Mouse (Mus musculus) E14TG2a.4 (cell line): ENCODE measurements around the gene Naip1.
"Not testable (repeated sequence)": the region's sequence is repeated elsewhere in the genome, so short reads cannot be mapped to it uniquely, and the experiment has no call there.

Experiments used
- H3K27me3 ChIP-seq: 2 replicates; pipeline ENCODE4 v1.6.1; 2014; ENCODE audit warnings: low read length, control low read depth; ENCODE audit not compliant: insufficient read depth
- H3K36me3 ChIP-seq: 2 replicates; pipeline ENCODE4 v1.6.1; 2014; ENCODE audit warnings: low read length, control low read depth; ENCODE audit not compliant: insufficient read depth
- H3K4me1 ChIP-seq: replicated peaks from 2 replicates; pipeline ENCODE4 v1.6.1; 2014; ENCODE audit warnings: low read depth, low read length, control low read depth
- H3K4me3 ChIP-seq: replicated peaks from 2 replicates; pipeline ENCODE4 v1.5.1; 2014; ENCODE audit warnings: mild to moderate bottlenecking, low read length
- H3K9me3 ChIP-seq: 2 replicates; pipeline ENCODE4 v1.6.1; 2014; ENCODE audit warnings: low read length, control low read depth
- CTCF ChIP-seq: conservative IDR thresholded peaks from 2 replicates; pipeline ENCODE4 v1.5.1; 2014; ENCODE audit warnings: low read length
- NANOG ChIP-seq: IDR thresholded peaks from 2 replicates; pipeline ENCODE4 v1.6.1; 2014; ENCODE audit warnings: borderline replicate concordance, low read length, mixed read lengths
- POU5F1 ChIP-seq: IDR thresholded peaks from 2 replicates; pipeline ENCODE4 v1.6.1; 2014; ENCODE audit warnings: low read length, borderline replicate concordance

Naip1 gene

DNA sequence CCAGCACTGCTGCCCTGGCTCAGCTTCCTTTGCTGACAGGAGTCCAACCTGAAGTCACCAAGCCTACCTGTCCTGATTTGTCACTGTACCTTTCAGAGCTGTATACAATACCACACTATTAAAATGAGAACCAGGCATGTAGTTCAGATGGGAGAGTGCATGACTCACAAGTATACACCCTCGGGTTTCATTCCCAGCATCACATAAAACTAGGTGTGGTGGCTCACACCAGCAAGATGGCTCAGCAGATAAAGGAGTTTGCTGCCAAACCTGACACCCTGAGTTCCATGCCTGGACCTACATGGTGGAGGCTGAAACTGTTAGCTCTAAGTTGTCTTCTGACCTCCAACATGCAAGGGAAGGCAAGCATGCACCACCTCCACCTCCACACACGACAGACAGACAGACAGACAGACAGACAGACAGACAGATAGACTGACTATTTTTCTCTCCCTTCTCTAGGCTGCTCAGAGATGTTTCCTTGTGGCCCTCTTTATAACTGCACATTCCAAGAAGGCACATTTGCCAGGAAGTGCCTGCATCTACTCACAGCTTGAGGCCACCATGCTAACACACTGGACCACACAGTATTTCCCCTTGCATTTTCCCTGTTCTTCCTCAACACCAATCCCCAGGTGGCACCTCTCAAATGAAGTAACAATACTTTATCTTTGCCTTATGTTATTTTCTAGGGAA, 11.0 kb upstream of the Naip1 start:
- Histone ChIP-seq H3K4me3 (no peak overlapping the region), H3K9me3 (no peaks in the 10 kb centered on the region), H3K36me3 (peaks cover 43% of the 10 kb centered on the region), H3K4me1 (peaks cover 40% of the 10 kb centered on the region), H3K27me3 (no peaks in the 10 kb centered on the region)
- TF ChIP-seq NANOG (no peak), POU5F1 (no peak), CTCF (no peak)

DNA sequence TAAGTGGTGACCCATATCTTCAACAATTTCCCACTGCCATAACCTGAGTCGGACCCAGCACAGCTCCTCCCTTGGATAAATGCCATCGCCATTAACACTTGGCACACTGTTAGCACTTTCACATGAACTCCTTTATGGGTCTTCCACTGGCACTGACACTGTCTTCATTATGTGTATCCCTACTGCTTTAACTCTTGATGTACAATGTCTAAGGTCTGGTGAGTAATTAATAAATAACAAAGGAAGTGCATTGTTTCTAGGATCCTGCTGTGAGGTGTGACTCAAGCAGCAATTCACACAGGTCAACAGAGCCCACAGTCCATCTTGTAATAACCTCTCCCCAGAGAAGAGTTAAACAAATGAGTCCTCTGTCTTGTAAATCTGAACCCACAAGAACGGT, 8.7 kb upstream of the Naip1 start:
- H3K36me3 ChIP-seq: peaks cover 24% of the 10 kb centered on the region
- no peaks in the 10 kb centered on the region for H3K27me3 ChIP-seq
- no peaks in the 10 kb centered on the region for H3K9me3 ChIP-seq
- no peak overlapping the region for H3K4me3 ChIP-seq
- peaks cover 37% of the 10 kb centered on the region for H3K4me1 ChIP-seq
- TF ChIP-seq NANOG (peak; percentile 90), POU5F1 (no peak), CTCF (no peak)

DNA sequence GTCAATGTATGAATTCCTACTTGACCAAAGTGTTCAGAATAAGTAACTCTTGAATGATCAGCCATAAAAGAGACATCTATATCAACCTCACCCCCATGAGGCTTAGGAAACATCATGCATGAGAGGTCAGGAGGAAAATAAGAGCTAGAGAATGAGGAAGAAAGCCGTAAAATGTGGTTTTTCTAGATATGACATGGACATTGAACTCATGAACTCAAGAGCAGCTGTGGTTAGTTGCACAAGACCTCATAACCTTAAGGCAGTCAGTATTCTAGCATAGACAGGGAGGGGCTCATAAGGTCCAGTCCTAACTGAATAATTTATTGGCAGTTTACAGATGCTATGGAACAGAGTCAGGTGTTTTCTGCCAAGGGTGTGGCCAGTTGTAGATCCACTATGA, 3.2 kb downstream of the Naip1 start:
- Histone ChIP-seq H3K36me3 (no peaks in the 10 kb centered on the region), H3K27me3 (no peaks in the 10 kb centered on the region), H3K4me1 (no peaks in the 10 kb centered on the region), H3K4me3 (no peak overlapping the region), H3K9me3 (no peaks in the 10 kb centered on the region)
- TF ChIP-seq CTCF: no peak
- TF ChIP-seq POU5F1: no peak
- no peak for TF ChIP-seq NANOG

DNA sequence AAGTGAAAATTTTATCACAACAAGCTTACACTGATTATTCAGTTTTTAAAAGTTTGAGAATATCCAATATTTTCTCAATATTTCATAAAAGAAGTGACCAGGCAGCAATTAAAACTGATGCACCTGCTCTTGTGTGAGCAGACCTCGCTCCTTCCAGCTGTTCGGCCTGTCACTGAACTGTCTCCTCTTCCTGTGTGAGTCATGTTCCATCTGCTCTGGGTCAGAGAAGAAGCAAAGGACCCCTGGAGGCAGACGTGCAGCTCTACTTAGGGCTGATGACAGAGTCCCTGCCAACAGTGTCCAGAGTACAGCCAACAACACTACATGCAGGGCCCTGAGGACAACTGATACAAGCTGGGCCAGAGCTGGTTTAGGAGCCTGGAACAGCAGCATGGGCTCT, 12.6 kb downstream of the Naip1 start:
- Histone ChIP-seq H3K9me3 (no peaks in the 10 kb centered on the region), H3K4me1 (no peaks in the 10 kb centered on the region), H3K36me3 (no peaks in the 10 kb centered on the region), H3K4me3 (no peak overlapping the region), H3K27me3 (no peaks in the 10 kb centered on the region)
- TF ChIP-seq POU5F1 (no peak), CTCF (no peak), NANOG (no peak)

DNA sequence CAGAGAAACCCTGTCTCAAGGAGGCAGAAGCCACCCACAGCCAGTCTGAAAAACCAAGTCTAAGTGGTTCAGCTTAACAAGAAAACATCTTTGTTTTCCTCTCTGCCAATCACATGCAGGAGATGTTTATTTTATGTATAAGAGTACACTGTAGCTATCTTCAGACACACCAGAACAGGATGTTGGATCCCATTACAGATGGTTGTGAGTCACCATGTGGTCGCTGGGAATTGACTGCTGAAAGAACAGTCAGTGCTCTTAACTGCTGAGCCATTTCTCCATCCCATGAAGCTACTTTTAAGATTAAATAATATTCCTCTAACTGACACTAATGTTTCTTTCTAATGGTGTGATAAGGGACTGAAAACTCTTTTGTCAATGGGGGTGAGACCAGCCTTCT, 14.0 kb downstream of the Naip1 start:
- H3K9me3 ChIP-seq: no peaks in the 10 kb centered on the region
- no peaks in the 10 kb centered on the region for H3K4me1 ChIP-seq
- no peaks in the 10 kb centered on the region for H3K36me3 ChIP-seq
- TF ChIP-seq CTCF: no peak
- no peak for TF ChIP-seq NANOG
- TF ChIP-seq POU5F1: no peak
- no peak overlapping the region for H3K4me3 ChIP-seq
- H3K27me3 ChIP-seq: no peaks in the 10 kb centered on the region

DNA sequence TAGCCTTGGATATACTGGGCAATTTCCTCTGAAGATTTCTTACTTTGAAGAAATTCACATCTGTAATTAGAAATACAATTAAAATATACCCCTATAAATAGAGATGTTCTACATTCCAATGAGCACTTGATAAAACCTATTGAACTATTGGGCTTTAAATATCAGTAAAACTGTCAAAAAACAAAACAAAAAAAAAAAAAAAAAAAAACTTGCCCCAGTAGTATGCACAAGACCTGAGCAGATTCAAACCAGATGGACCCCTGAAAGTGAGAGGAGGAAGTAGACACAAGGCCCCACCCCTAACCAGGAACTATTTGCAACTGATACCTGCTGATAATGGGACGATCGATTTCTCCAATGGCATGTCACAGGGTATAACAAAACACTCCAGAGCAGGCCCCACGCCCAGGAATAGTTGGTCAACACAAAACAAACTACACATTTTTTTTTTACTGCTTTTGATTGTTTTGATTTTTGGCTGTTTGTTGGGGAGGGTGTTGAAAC, 15.3 kb downstream of the Naip1 start:
- Histone ChIP-seq H3K27me3 (no peaks in the 10 kb centered on the region), H3K36me3 (no peaks in the 10 kb centered on the region), H3K9me3 (no peaks in the 10 kb centered on the region), H3K4me3 (no peak overlapping the region), H3K4me1 (no peaks in the 10 kb centered on the region)
- TF ChIP-seq NANOG: no peak
- TF ChIP-seq CTCF: no peak
- no peak for TF ChIP-seq POU5F1

DNA sequence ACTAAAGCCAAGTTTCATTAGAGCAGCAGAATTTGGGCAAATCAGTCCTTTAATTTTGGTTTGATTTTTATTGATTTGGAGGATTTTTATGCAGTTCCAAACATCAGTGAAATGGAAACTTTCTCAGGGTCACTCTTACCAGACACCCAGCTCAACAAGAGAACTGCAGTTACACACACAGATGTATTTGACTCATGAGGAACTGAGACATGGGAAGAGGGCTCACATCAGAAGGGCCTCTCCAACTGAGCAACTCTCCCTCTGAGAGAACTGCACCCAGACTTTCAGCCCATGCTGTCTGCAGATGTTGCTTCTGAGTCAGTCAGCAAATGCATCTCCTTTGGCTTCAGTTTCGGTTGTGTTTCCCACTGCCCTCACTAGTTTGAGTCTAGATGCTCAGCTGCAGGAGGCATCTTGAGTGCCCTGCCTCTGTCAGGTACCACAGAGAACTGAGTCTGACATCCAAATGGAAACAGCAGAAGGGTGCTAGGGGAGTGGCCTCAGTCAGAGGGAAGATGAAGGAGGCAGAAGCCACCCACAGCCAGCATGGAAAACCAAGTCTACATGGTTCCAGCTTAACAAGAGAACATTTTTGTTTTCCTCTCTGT, 16.0 kb downstream of the Naip1 start:
- not testable (repeated sequence) for H3K4me3 ChIP-seq, H3K4me1 ChIP-seq, H3K27me3 ChIP-seq, H3K36me3 ChIP-seq, H3K9me3 ChIP-seq

DNA sequence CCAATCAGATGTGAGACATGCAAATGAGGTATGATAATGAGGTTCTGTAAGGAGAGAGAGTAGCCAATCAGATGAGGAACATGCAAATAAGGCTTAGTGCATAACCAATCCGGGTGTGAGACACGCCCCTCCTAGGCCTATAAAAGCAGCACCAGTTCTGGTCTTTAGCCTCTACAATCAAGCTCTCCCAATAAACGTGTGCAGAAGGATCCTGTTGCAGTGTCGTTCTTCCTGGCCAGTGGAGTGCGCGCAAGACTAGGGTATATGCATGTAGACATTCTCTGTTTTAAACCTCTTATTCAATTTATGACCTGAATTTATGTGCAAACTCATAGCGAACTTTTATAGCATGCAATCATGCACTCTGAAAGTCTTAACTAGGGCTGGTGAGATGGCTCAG, 32.7 kb downstream of the Naip1 start:
- H3K4me1 ChIP-seq, H3K36me3 ChIP-seq, H3K27me3 ChIP-seq, H3K4me3 ChIP-seq: not testable (repeated sequence)
- peaks cover 13% of the 10 kb centered on the region for H3K9me3 ChIP-seq

DNA sequence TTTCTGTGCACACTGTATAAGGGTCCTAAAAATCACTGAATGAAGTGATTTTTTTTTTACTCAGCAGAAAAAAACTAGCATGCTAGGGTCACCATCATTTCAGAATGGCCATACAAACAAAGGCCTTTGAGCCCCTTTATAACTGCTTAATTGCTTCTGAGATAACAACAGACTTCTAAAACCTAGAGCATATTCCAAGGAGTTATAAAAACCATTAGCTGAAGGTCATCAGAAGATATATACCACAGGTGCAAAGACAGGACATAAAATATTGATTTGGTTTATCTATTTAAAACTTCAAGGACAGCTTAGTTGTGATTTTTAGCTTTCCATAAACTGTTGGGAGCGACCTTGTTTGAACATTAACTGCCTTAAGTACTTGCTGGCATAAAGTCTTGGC, 38.2 kb downstream of the Naip1 start:
- no peaks in the 10 kb centered on the region for H3K4me1 ChIP-seq
- TF ChIP-seq NANOG: no peak
- no peak for TF ChIP-seq CTCF
- TF ChIP-seq POU5F1: no peak
- peaks cover 14% of the 10 kb centered on the region for H3K9me3 ChIP-seq
- H3K36me3 ChIP-seq: no peaks in the 10 kb centered on the region
- no peaks in the 10 kb centered on the region for H3K27me3 ChIP-seq
- no peak overlapping the region for H3K4me3 ChIP-seq
